Mouse (Mus musculus) liver, postnatal 0 days (tissue): ENCODE measurements around the gene Rrp15. TPM values are rescaled to one million over a fixed set of nuclear protein-coding genes. Genes with fewer than 3 reads are reported as not detected.
A peak's percentile ranks its signal among the peaks of the same experiment; 100 is the strongest.

Experiments
- ATAC-seq: fragments of 200-750 bp; cut with Nextera tagmentation; 2 replicates; pipeline ENCODE4 v1.8.0; 2017; ENCODE audit warnings: mild to moderate bottlenecking, moderate library complexity
- DNase-seq: peaks from one replicate; pipeline ENCODE4 v3.0.0-alpha.2; 2016
- H3K27ac ChIP-seq: fragments of 300-500 bp; sonication (generic); 2 replicates; pipeline ENCODE4 v1.5.1; 2014; ENCODE audit warnings: antibody characterized with exemption, moderate library complexity, mild to moderate bottlenecking, low read depth
- H3K27me3 ChIP-seq: fragments of 300-500 bp; sonication (generic); 2 replicates; pipeline ENCODE4 v1.6.1; 2014; ENCODE audit warnings: low read length, control low read depth, mixed read lengths; ENCODE audit not compliant: insufficient read depth
- H3K36me3 ChIP-seq: fragments of 300-500 bp; sonication (generic); replicated peaks from 2 replicates; pipeline ENCODE4 v1.6.1; 2014; ENCODE audit warnings: mild to moderate bottlenecking, control low read depth, low read length, moderate library complexity, mixed read lengths; ENCODE audit not compliant: insufficient read depth
- H3K4me1 ChIP-seq: fragments of 300-500 bp; sonication (generic); 2 replicates; pipeline ENCODE4 v1.6.1; 2014; ENCODE audit warnings: antibody characterized with exemption, mild to moderate bottlenecking, control low read depth; ENCODE audit not compliant: insufficient read depth
- H3K4me2 ChIP-seq: fragments of 300-500 bp; sonication (generic); 2 replicates; pipeline ENCODE4 v1.6.1; 2014; ENCODE audit warnings: low read depth, mild to moderate bottlenecking, low read length, moderate library complexity, mixed read lengths
- H3K4me3 ChIP-seq: fragments of 300-500 bp; sonication (generic); 2 replicates; pipeline ENCODE4 v1.5.1; 2014; ENCODE audit warnings: low read depth, low read length
- H3K9ac ChIP-seq: fragments of 300-500 bp; sonication (generic); replicated peaks from 2 replicates; pipeline ENCODE4 v1.6.1; 2014; ENCODE audit warnings: mild to moderate bottlenecking, moderate library complexity
- H3K9me3 ChIP-seq: fragments of 300-500 bp; sonication (generic); 2 replicates; pipeline ENCODE4 v1.6.1; 2016; ENCODE audit warnings: mild to moderate bottlenecking, control low read depth, low read length, mixed read lengths
- CTCF ChIP-seq: sonication (generic); IDR thresholded peaks from 2 replicates; pipeline ENCODE4 v1.5.1; 2016; ENCODE audit warnings: antibody characterized with exemption, low read depth
- EP300 ChIP-seq: IDR thresholded peaks from 2 replicates; pipeline ENCODE4 v1.6.1; 2016; ENCODE audit warnings: antibody characterized with exemption, low read depth, mild to moderate bottlenecking
- WGBS: fragments of 180-500 bp; shearing (Covaris S2); extraction: QIAGEN DNeasy Blood & Tissue Kit; methylation state at CpG from one replicate; pipeline ENCODE4 v1.1.7; 2014; ENCODE audit not compliant: insufficient replicate concordance; 5-methylcytosine and 5-hydroxymethylcytosine counted together
- polyA plus RNA-seq: library from polyadenylated mRNA; unstranded; fragments of >200 nt; fragmentation: Nextera tagmentation; extraction: Ambion mirVana; gene quantifications from 2 replicates; pipeline ENCODE4 v1.2.1, GENCODE M21; 2015

The Rrp15 gene
- polyA plus RNA-seq, 1 experiment from 2014 or later, result 22.4 TPM

DNA sequence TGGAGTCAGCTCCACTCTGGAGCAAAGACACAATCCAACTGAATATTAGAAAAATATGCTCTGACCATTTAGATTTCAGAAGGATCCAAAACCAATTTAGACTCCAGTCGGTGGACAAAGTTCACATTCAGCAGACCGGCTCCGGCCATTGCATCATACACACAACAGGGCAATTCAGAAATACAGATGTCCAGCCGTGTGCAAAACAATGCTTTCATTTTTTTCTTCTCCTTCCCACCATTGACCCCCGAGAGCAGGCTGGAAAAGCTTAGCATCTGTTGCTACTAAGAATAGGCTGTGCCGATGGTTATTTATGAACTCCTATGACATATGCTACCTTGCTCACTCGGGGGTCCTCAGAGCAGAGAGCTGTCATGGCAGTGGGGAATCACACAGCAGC, 66.6 kb downstream of the Rrp15 start:
- H3K36me3 ChIP-seq, result no peaks in the 10 kb centered on the region
- DNase-seq (peak; percentile 18), ATAC-seq (peak; percentile 38; the same call in 1 of the 2 replicates)
- H3K9ac ChIP-seq, result no peak overlapping the region
- no peak overlapping the region for H3K4me3 ChIP-seq
- no peak overlapping the region for H3K27ac ChIP-seq
- no peak for TF ChIP-seq CTCF
- no peak for TF ChIP-seq EP300
- H3K4me1 ChIP-seq, result peaks cover 6% of the 10 kb centered on the region; the same call in 1 of the 2 replicates
- 0 out of 2 replicates have a peak overlapping the region, but pooled peaks have one; percentile 29 for H3K4me2 ChIP-seq
- H3K27me3 ChIP-seq, result no peaks in the 10 kb centered on the region
- H3K9me3 ChIP-seq, result no peaks in the 10 kb centered on the region
- WGBS, result 46% methylated on average over 7 of the region's 7 CpGs

DNA sequence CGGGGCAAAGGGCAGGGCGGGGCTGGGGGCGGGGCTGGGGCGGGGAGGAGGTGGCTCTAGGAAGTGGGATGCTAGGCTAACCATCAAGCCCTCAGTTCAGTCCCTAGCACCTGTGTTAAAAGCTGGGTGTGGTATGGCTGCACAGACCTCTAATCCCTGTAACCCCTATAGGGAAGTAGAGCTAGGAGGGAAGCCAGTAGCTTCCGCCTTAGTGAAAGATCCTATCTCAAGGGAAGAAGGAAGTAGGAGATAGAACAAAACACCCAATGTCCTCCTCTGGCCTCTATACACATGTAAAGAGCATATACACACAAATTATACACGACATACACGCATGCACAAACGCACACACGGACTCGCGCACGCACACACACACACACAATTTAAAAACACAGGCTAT, 71.5 kb downstream of the Rrp15 start:
- Histone ChIP-seq H3K27ac (no peak overlapping the region), H3K9ac (no peak overlapping the region)
- ATAC-seq, result no peak

DNA sequence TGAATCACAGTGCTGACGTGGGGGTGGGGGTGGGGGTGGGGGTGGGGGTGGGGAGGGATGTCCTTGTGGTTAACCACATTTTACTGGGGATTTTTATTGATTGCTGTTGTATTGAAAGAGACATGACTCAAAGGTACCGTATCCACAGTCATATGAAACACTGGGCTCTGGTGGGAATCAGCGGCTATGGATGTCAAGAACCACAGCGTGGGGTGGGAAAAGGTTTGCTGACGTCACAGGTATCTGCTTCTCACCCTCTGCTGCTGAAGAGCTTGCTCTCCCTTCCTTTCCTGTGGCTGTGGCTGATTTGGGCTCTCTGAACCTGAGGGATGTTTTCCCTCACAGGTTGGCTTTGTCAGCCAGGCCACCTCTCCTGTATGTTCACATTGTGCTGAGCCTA, 73.0 kb downstream of the Rrp15 start:
- 68% methylated on average over 5 of the region's 5 CpGs for WGBS
- no peak for ATAC-seq
- no peaks in the 10 kb centered on the region for H3K27me3 ChIP-seq
- H3K4me2 ChIP-seq, result no peak overlapping the region
- no peaks in the 10 kb centered on the region for H3K36me3 ChIP-seq
- no peaks in the 10 kb centered on the region for H3K4me1 ChIP-seq
- H3K9ac ChIP-seq, result no peak overlapping the region
- no peak for TF ChIP-seq CTCF
- TF ChIP-seq EP300, result no peak
- no peak overlapping the region for H3K4me3 ChIP-seq
- H3K27ac ChIP-seq, result no peak overlapping the region
- no peaks in the 10 kb centered on the region for H3K9me3 ChIP-seq
- no peak for DNase-seq

More for the DNA sequence above, 71.5 kb downstream of the Rrp15 start:
- Histone ChIP-seq H3K27me3 (no peaks in the 10 kb centered on the region), H3K4me2 (no peak overlapping the region), H3K36me3 (no peaks in the 10 kb centered on the region), H3K9me3 (no peaks in the 10 kb centered on the region), H3K4me1 (peaks cover 3% of the 10 kb centered on the region; the same call in 1 of the 2 replicates), H3K4me3 (no peak overlapping the region)
- DNase-seq, result no peak
- TF ChIP-seq EP300 (no peak), CTCF (no peak)
- WGBS, result 76% methylated on average over 12 of the region's 12 CpGs

DNA sequence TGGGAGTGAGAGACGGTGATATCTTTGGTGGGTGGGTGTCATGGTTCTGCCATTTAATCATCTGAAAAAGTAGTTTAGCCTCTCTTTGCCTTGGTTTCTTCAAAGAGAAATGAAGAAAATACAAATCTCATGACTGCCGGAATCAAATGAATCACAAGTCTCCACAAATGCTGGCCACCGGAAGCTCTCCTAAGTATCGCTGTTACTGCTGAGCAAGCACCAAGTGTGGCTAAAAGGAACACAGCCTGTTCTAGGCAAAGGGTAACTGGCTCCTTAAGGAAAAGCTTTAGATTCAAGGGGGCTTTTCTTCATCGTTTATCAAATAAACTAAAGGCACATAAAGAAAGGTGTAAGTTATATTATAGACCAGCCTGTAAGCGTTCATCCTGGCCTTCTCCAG, 73.9 kb downstream of the Rrp15 start:
- Histone ChIP-seq H3K9me3 (no peaks in the 10 kb centered on the region), H3K4me1 (no peaks in the 10 kb centered on the region), H3K36me3 (no peaks in the 10 kb centered on the region), H3K4me2 (no peak overlapping the region), H3K4me3 (no peak overlapping the region), H3K27me3 (no peaks in the 10 kb centered on the region), H3K27ac (no peak overlapping the region), H3K9ac (no peak overlapping the region)
- ATAC-seq, result no peak
- no peak for DNase-seq
- 78% methylated on average over 6 of the region's 6 CpGs for WGBS
- TF ChIP-seq EP300 (no peak), CTCF (no peak)

DNA sequence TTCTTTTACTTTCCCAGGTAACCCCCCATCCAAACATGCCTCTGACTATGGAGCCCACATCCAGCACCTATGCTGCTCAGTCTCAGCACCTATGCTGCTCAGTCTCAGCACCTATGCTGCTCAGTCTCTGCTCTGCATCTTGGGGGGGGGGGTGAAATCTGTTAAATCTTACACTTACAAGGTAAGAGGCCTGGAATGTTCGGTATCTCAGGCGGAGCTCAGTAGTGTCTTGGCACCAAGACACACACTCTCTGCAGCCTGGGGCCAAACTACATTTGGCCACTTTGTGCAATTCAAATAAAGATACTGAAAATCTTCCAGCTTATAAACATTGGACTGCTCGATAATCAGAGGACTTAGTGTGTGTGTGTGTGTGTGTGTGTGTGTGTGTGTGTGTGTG, 74.5 kb downstream of the Rrp15 start:
- Histone ChIP-seq H3K9me3 (no peaks in the 10 kb centered on the region), H3K4me1 (no peaks in the 10 kb centered on the region), H3K27ac (no peak overlapping the region), H3K9ac (no peak overlapping the region), H3K4me2 (no peak overlapping the region), H3K27me3 (no peaks in the 10 kb centered on the region), H3K4me3 (no peak overlapping the region), H3K36me3 (no peaks in the 10 kb centered on the region)
- DNase-seq (no peak), ATAC-seq (no peak)
- TF ChIP-seq CTCF (no peak), EP300 (no peak)
- WGBS, result 67% methylated on average over 3 of the region's 3 CpGs

DNA sequence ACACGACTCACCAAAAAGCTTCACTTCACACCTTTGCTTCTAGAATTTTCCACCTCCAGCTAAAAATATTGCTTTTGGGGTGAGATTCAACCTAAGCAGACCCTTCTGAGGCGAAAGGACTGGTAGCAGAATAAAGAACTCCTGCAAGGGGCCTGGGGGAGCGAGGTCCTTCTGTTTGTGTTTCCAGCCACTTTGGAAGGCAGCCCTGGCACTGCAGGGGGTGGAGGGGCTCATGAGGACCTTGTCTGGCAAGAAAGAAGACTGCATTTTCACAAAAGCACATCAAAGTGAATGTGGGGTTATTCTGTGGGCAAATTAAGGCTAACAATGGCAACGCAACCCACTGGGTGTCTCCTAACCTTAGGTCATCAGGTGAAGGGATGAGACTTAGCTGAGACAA, 76.0 kb downstream of the Rrp15 start:
- Histone ChIP-seq H3K9ac (no peak overlapping the region), H3K4me1 (no peaks in the 10 kb centered on the region), H3K4me2 (no peak overlapping the region), H3K36me3 (no peaks in the 10 kb centered on the region), H3K9me3 (no peaks in the 10 kb centered on the region), H3K4me3 (no peak overlapping the region), H3K27me3 (no peaks in the 10 kb centered on the region), H3K27ac (no peak overlapping the region)
- 83% methylated on average over 4 of the region's 4 CpGs for WGBS
- TF ChIP-seq CTCF (no peak), EP300 (no peak)
- no peak for ATAC-seq
- DNase-seq, result no peak

Other genes with a start within 250 kb of the Rrp15 start
- gene Tgfb2, start 43.4 kb downstream of the Rrp15 start, polyA plus RNA-seq, result 0.81 and 0.99 TPM in 2 replicates
- gene D1Pas1, start 218.1 kb upstream of the Rrp15 start, polyA plus RNA-seq, result not detected in 2 replicates